ENCODE assay signal across 9 mouse cellular contexts in the genomic region with DNA sequence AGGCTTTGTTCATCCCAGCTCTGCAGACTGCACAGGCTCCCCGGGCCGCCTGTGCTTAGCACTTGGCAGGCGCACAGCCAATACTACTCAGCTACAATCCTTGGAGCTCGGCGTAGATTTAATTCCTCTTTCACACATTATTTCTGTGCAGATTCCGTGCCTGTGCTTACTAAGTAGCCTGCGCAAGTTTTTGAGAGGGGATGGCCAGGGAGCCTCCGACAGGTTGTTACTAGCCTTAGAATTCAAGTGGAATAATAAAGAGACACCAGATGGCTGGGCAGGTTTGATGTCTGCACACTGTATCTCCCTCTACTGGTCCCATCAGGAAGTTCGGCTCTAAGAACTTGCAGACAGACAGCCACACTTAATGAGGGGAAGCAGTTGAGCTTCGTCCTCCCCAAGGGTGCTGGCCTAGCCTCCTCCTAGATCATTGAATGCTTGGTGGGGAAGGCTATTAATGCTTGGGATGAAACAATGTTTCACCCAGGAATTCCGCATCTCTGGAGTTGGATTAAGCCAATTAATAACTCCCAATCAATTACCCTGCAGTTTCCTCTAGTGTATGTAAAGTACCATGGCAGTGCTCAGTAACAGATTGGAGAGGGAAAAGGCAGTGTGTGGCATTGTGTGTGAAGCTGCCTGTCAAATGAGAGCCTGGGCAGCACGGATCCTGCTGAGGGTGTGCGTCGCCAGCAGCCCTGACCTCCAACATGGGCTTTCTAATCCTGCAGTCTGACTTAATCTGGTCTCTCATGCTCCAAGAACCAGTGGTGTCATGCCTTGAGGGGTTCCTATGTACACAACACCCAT.
A peak's percentile ranks its signal among the peaks of the same experiment; 100 is the strongest.
DNase-seq lines count a peak whose midpoint lies in the region; ATAC-seq lines count a peak whose summit lies in the region.
"Had no signal": no experiment of that assay in that cellular context is flagged by ENCODE, and none has a peak within 500 bp of the region (broad histone marks: within the 10 kb centered on the region; RNA-seq: fewer than 3 reads in every experiment).

No protein-coding gene starts in this region.

- no peaks in the 10 kb centered on the region for H3K36me3 ChIP-seq in forebrain, embryonic 11.5 days (ENCODE audit: control insufficient read depth, insufficient read depth, low read length)
- no peaks in the 10 kb centered on the region for H3K36me3 ChIP-seq in forebrain, embryonic 10.5 days (replicated peaks)
- H3K36me3 ChIP-seq in forebrain, embryonic 13.5 days (ENCODE audit: poor library complexity, severe bottlenecking), result no peaks in the 10 kb centered on the region
- H3K36me3 ChIP-seq: limb, embryonic 13.5 days had no signal

- H3K27ac ChIP-seq in forebrain, embryonic 11.5 days (ENCODE audit: low read depth, low read length), result no peak overlapping the region
- H3K27ac ChIP-seq in forebrain, embryonic 10.5 days, result no peak overlapping the region
- peak overlapping the region; percentile 31 for H3K27ac ChIP-seq in forebrain, embryonic 13.5 days
- H3K27ac ChIP-seq: limb, embryonic 13.5 days had no signal

- no peaks in the 10 kb centered on the region for H3K27me3 ChIP-seq in forebrain, embryonic 11.5 days (ENCODE audit: control insufficient read depth, insufficient read depth, low read length)
- peaks cover 10% of the 10 kb centered on the region for H3K27me3 ChIP-seq in forebrain, embryonic 10.5 days (ENCODE audit: poor library complexity, severe bottlenecking)
- H3K27me3 ChIP-seq in forebrain, embryonic 13.5 days, result peaks cover 14% of the 10 kb centered on the region
- H3K27me3 ChIP-seq: limb, embryonic 13.5 days had no signal

- H3K4me2 ChIP-seq in forebrain, embryonic 11.5 days (ENCODE audit: low read depth, low read length, severe bottlenecking), result no peak overlapping the region
- peak overlapping the region; percentile 31; the same call in 1 of the 2 replicates for H3K4me2 ChIP-seq in forebrain, embryonic 13.5 days
- H3K4me2 ChIP-seq: limb, embryonic 13.5 days had no signal

- ATAC-seq in forebrain, embryonic 11.5 days (replicated peaks; ENCODE audit: low FRiP score), result peak; percentile 63; the same call in 1 of the 2 replicates
- peak; percentile 85 for ATAC-seq in forebrain, embryonic 13.5 days

- no peak for DNase-seq in forebrain, embryonic 11.5 days (ENCODE audit: low spot score)
- DNase-seq in forebrain, embryonic 10.5 days (ENCODE audit: extremely low spot score, low spot score), result no peak
- peak; percentile 68 for DNase-seq in 416B (ENCODE audit: low read depth)
- DNase-seq in brain, embryonic 18.5 days (ENCODE audit: low read depth, low spot score), result peak; percentile 69
- DNase-seq in layer of hippocampus, adult 11-12 months (ENCODE audit: low spot score), result peak; percentile 85
- DNase-seq in lung, postnatal 36 days, result peak; percentile 55
- DNase-seq in right cerebral cortex, postnatal 4 days, result peak; percentile 77

- H3K9me3 ChIP-seq in forebrain, embryonic 11.5 days (ENCODE audit: control insufficient read depth, low read length), result no peaks in the 10 kb centered on the region
- no peaks in the 10 kb centered on the region for H3K9me3 ChIP-seq in forebrain, embryonic 10.5 days
- H3K9me3 ChIP-seq in forebrain, embryonic 13.5 days (replicated peaks), result no peaks in the 10 kb centered on the region
- H3K9me3 ChIP-seq: limb, embryonic 13.5 days had no signal

- WGBS in forebrain, embryonic 11.5 days, result 63% methylated on average over 14 of the region's 14 CpGs
- 68% methylated on average over 14 of the region's 14 CpGs for WGBS in forebrain, embryonic 10.5 days
- 41% methylated on average over 14 of the region's 14 CpGs for WGBS in forebrain, embryonic 13.5 days

- H3K4me1 ChIP-seq in forebrain, embryonic 11.5 days (replicated peaks; ENCODE audit: control insufficient read depth, insufficient read depth, low read length), result no peaks in the 10 kb centered on the region
- no peaks in the 10 kb centered on the region for H3K4me1 ChIP-seq in forebrain, embryonic 10.5 days
- peaks cover 29% of the 10 kb centered on the region for H3K4me1 ChIP-seq in forebrain, embryonic 13.5 days

- H3K9ac ChIP-seq in forebrain, embryonic 11.5 days (ENCODE audit: low read length), result no peak overlapping the region
- H3K9ac ChIP-seq in forebrain, embryonic 13.5 days, result no peak overlapping the region
- H3K9ac ChIP-seq: limb, embryonic 13.5 days had no signal

- H3K4me3 ChIP-seq in forebrain, embryonic 11.5 days (ENCODE audit: low read depth, low read length), result no peak overlapping the region
- no peak overlapping the region for H3K4me3 ChIP-seq in forebrain, embryonic 10.5 days
- H3K4me3 ChIP-seq in forebrain, embryonic 13.5 days, result no peak overlapping the region
- H3K4me3 ChIP-seq: limb, embryonic 13.5 days had no signal

Comparison
In these comparisons a context has a peak if more than half of its experiments do, and no peak if none do; other contexts are left out.
1. DNase-seq: peak in 416B (single experiment), brain, embryonic 18.5 days (single experiment), layer of hippocampus, adult 11-12 months (single experiment), lung, postnatal 36 days (single experiment) and right cerebral cortex, postnatal 4 days (single experiment); none in forebrain, embryonic 11.5 days (single experiment) and forebrain, embryonic 10.5 days (single experiment).